Mouse (Mus musculus) MEL (cell line): ENCODE measurements around the gene Prkd2. TPM values are rescaled to one million over a fixed set of nuclear protein-coding genes. Genes with fewer than 3 reads are reported as not detected.

ENCODE experiments used
- DNase-seq: peaks from one replicate; pipeline ENCODE4 v3.0.0; 2011; ENCODE audit warnings: low read depth, low spot score
- H3K27ac ChIP-seq: 2 replicates; pipeline ENCODE4 v1.5.1; 2012; ENCODE audit warnings: low read depth, mild to moderate bottlenecking, control low read depth, low read length, moderate library complexity; ENCODE audit not compliant: control insufficient read depth
- H3K27me3 ChIP-seq, 2 experiments: fragments of 150-350 bp in 1 of 2; sonication (generic) in 1 of 2; 2 replicates each; pipeline ENCODE4 v1.6.1; 2012; ENCODE audit warnings: low read length in 2 of 2, mild to moderate bottlenecking in 2 of 2, improper control_type of control experiment in 1 of 2, moderate library complexity in 1 of 2; ENCODE audit not compliant: insufficient read depth in 2 of 2, control insufficient read depth in 1 of 2
- H3K36me3 ChIP-seq, 2 experiments: 2 replicates each; pipeline ENCODE4 v1.6.1; 2012 to 2014; ENCODE audit warnings: low read length in 2 of 2, improper control_type of control experiment in 1 of 2, inconsistent platforms in 1 of 2, mild to moderate bottlenecking in 1 of 2; ENCODE audit not compliant: insufficient read depth in 2 of 2, control insufficient read depth in 1 of 2
- H3K4me1 ChIP-seq, 2 experiments: fragments of 150-350 bp in 1 of 2; sonication (generic) in 1 of 2; 2 replicates each; pipeline ENCODE4 v1.6.1; 2012; ENCODE audit warnings: low read length in 2 of 2, improper control_type of control experiment in 1 of 2, mild to moderate bottlenecking in 1 of 2; ENCODE audit not compliant: insufficient read depth in 2 of 2, control insufficient read depth in 1 of 2
- H3K4me3 ChIP-seq, 2 experiments: fragments of 150-350 bp in 1 of 2; sonication (generic) in 1 of 2; 2 replicates each; pipeline ENCODE4 v1.5.1; 2012; ENCODE audit warnings: low read depth in 2 of 2, low read length in 2 of 2, mild to moderate bottlenecking in 2 of 2, moderate library complexity in 2 of 2, control low read depth in 1 of 2, improper control_type of control experiment in 1 of 2; ENCODE audit not compliant: control insufficient read depth in 1 of 2, insufficient read depth in 1 of 2
- H3K79me2 ChIP-seq: 2 replicates; pipeline ENCODE4 v1.6.1; 2012; ENCODE audit warnings: mild to moderate bottlenecking, low read length, moderate library complexity; ENCODE audit not compliant: control insufficient read depth, poor library complexity, insufficient read depth
- H3K9ac ChIP-seq: 2 replicates; pipeline ENCODE4 v1.6.1; 2012; ENCODE audit warnings: low read depth, mild to moderate bottlenecking, control low read depth, low read length, moderate library complexity; ENCODE audit not compliant: control insufficient read depth, poor library complexity, severe bottlenecking
- H3K9me3 ChIP-seq: fragments of 150-350 bp; sonication (generic); replicated peaks from 2 replicates; pipeline ENCODE4 v1.6.1; 2012; ENCODE audit warnings: mild to moderate bottlenecking, low read length, improper control_type of control experiment, moderate library complexity; ENCODE audit not compliant: insufficient read depth
- CHD1 ChIP-seq: IDR thresholded peaks from 2 replicates; pipeline ENCODE4 v1.6.1; 2012; ENCODE audit warnings: low read depth, mild to moderate bottlenecking, inconsistent platforms, low read length, improper control_type of control experiment
- CTCF ChIP-seq, 3 experiments: IDR thresholded peaks in 2 of 3; conservative IDR thresholded peaks in 1 of 3; 2 replicates each; pipeline ENCODE4 v1.5.1; 2011 to 2012; ENCODE audit warnings: low read length in 3 of 3, low read depth in 2 of 3, mild to moderate bottlenecking in 2 of 3, improper control_type of control experiment in 1 of 3, inconsistent platforms in 1 of 3, mixed read lengths in 1 of 3, moderate library complexity in 1 of 3; ENCODE audit not compliant: control insufficient read depth in 1 of 3, insufficient read depth in 1 of 3, poor library complexity in 1 of 3, severe bottlenecking in 1 of 3
- E2F4 ChIP-seq: IDR thresholded peaks from 2 replicates; pipeline ENCODE4 v1.6.1; 2011; ENCODE audit warnings: low read depth, low read length, improper control_type of control experiment, borderline replicate concordance
- EP300 ChIP-seq, 2 experiments: IDR thresholded peaks; 2 replicates each; pipeline ENCODE4 v1.6.1; 2011; ENCODE audit warnings: improper control_type of control experiment in 2 of 2, low read length in 2 of 2, low read depth in 1 of 2, mild to moderate bottlenecking in 1 of 2
- GABPA ChIP-seq: IDR thresholded peaks from 2 replicates; pipeline ENCODE4 v1.6.1; 2012; ENCODE audit warnings: low read depth, mild to moderate bottlenecking, inconsistent platforms, low read length, improper control_type of control experiment, moderate library complexity
- JUND ChIP-seq: IDR thresholded peaks from 2 replicates; pipeline ENCODE4 v1.6.1; 2011; ENCODE audit warnings: low read depth, mild to moderate bottlenecking, improper control_type of control experiment, low read length
- KAT2A ChIP-seq: conservative IDR thresholded peaks from 2 replicates; pipeline ENCODE4 v1.6.1; 2012; ENCODE audit warnings: low read depth, low read length, improper control_type of control experiment, inconsistent platforms
- MXI1 ChIP-seq: IDR thresholded peaks from 2 replicates; pipeline ENCODE4 v1.6.1; 2011; ENCODE audit warnings: mild to moderate bottlenecking, low read depth, low read length, improper control_type of control experiment
- MYC ChIP-seq: IDR thresholded peaks from 2 replicates; pipeline ENCODE4 v1.6.1; 2011; ENCODE audit warnings: low read depth, mild to moderate bottlenecking, low read length, improper control_type of control experiment, moderate library complexity
- NELFE ChIP-seq: IDR thresholded peaks from 2 replicates; pipeline ENCODE4 v1.6.1; 2011; ENCODE audit warnings: low read depth, low read length, improper control_type of control experiment
- POLR2A ChIP-seq, 2 experiments: IDR thresholded peaks; 2 replicates each; pipeline ENCODE4 v1.6.1; 2011 to 2012; ENCODE audit warnings: low read length in 2 of 2, mild to moderate bottlenecking in 2 of 2, control low read depth in 1 of 2, improper control_type of control experiment in 1 of 2, low read depth in 1 of 2, moderate library complexity in 1 of 2; ENCODE audit not compliant: control insufficient read depth in 1 of 2, insufficient read depth in 1 of 2, poor library complexity in 1 of 2
- POLR2AphosphoS5 ChIP-seq: IDR thresholded peaks from 2 replicates; pipeline ENCODE4 v1.6.1; 2012; ENCODE audit warnings: low read depth, borderline replicate concordance, mild to moderate bottlenecking, inconsistent platforms, low read length, moderate library complexity, mixed read lengths
- RCOR1 ChIP-seq: IDR thresholded peaks from 2 replicates; pipeline ENCODE4 v1.6.1; 2012; ENCODE audit warnings: low read depth, mild to moderate bottlenecking, inconsistent platforms, low read length, improper control_type of control experiment
- SIN3A ChIP-seq: IDR thresholded peaks from 2 replicates; pipeline ENCODE4 v1.6.1; 2012; ENCODE audit warnings: low read length, improper control_type of control experiment, inconsistent platforms
- SMC3 ChIP-seq: IDR thresholded peaks from 2 replicates; pipeline ENCODE4 v1.6.1; 2011; ENCODE audit warnings: low read depth, low read length, improper control_type of control experiment
- TAL1 ChIP-seq: IDR thresholded peaks from 2 replicates; pipeline ENCODE4 v1.6.1; 2012; ENCODE audit warnings: mild to moderate bottlenecking, inconsistent platforms, low read length, moderate library complexity, mixed read lengths
- TCF12 ChIP-seq: IDR thresholded peaks from 2 replicates; pipeline ENCODE4 v1.6.1; 2014; ENCODE audit warnings: low read depth, mild to moderate bottlenecking, inconsistent platforms, low read length, improper control_type of control experiment, moderate library complexity
- UBTF ChIP-seq: IDR thresholded peaks from 2 replicates; pipeline ENCODE4 v1.6.1; 2012; ENCODE audit warnings: low read depth, mild to moderate bottlenecking, inconsistent platforms, low read length, improper control_type of control experiment, moderate library complexity, borderline replicate concordance; ENCODE audit not compliant: insufficient read depth
- USF2 ChIP-seq, 2 experiments: IDR thresholded peaks; 2 replicates each; pipeline ENCODE4 v1.6.1; 2011 to 2012; ENCODE audit warnings: improper control_type of control experiment in 2 of 2, low read length in 2 of 2, borderline replicate concordance in 1 of 2, inconsistent platforms in 1 of 2, low read depth in 1 of 2, mild to moderate bottlenecking in 1 of 2; ENCODE audit not compliant: insufficient read depth in 1 of 2
- ZC3H11A ChIP-seq: IDR thresholded peaks from 2 replicates; pipeline ENCODE4 v1.6.1; 2012; ENCODE audit warnings: low read depth, mild to moderate bottlenecking, inconsistent platforms, low read length, improper control_type of control experiment
- ZNF384 ChIP-seq: IDR thresholded peaks from 2 replicates; pipeline ENCODE4 v1.6.1; 2012; ENCODE audit warnings: low read depth, mild to moderate bottlenecking, inconsistent platforms, low read length, improper control_type of control experiment
- polyA plus RNA-seq, 2 experiments: library from polyadenylated mRNA; stranded (reverse) in 1 of 2; unstranded in 1 of 2; fragments of >175 nt in 1 of 2; fragments of >200 nt in 1 of 2; gene quantifications; 2 replicates each; pipeline versions ENCODE4 v1.2.1 to v1.2.4; 2012; ENCODE audit warnings: low replicate concordance in 2 of 2, low read depth in 1 of 2; ENCODE audit not compliant: insufficient read length in 2 of 2, insufficient read depth in 1 of 2, missing spikeins in 1 of 2
- total RNA-seq: library from RNA; depleted of rRNA; stranded (reverse); fragments of 300-350 nt; gene quantifications from 2 replicates; pipeline ENCODE4 v1.2.3, GENCODE M21; 2012

Prkd2 gene
- total and polyA plus RNA-seq, 3 experiments = 2.9 to 8.7 TPM; not detected in 1

DNA sequence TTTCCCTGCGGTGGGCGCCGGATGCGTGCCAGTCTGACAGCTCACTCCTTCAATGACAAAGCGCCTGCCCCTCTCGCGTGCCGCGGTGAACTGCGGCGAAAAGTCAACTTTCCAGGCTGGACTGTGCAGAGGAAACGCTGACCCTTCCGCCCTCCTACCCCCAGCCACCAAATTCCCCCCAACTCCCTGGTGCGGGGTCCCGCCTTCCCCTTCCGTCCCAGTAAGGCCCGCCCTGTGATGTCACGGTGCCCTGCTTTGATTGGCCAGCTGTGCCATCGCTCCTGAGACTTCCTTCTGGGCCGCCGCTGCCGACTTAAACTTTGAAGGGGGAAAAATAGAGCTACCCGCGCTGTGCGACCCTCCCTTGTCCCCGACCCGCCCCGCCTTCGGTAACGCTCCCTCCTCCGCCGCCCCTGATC, at the start of gene Prkd2 (continued):
- TF ChIP-seq TCF12 (no peak), CHD1 (no peak), TAL1 (no peak)

DNA sequence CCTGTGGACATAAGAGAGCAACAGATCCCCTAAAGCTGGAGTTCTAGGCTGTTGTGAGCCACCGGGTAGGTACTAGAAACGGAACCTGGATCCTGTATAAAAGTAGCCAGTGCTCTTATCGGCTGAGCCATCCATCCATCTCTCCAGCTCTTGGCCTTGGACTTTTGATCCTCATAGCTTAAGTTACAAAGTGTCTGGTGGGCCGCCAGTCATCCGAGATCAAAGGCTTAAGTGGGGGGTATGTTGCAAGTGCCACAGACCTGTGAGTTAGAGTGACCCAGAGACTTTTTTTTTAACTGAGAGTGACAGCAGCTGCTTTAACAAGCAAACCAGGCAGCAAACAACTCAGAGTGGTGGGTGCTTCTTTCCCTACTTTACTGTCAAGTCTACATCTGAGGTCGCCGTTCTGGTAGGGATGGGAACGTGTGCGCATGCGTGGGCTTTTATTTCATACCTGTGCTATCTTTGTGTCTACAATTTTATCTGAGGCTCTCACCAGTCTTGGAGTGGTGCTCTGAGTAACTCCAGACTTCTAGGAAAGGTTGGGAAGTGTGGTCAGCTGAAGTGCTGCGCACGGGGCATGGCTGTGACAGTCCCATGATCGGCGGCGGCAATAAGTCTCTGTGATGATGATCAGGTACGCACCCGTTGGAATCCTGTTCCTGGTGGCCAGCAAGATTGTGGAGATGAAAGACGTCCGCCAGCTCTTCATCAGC, 49.5 kb upstream of the Prkd2 start:
- peaks cover 0 to 9% of the 10 kb centered on the region in 2 experiments; a peak in 1 of 4 replicates for H3K36me3 ChIP-seq
- no peak overlapping the region for H3K4me3 ChIP-seq
- H3K79me2 ChIP-seq = 0 out of 2 replicates have a peak, but pooled peaks cover 2% of the 10 kb centered on the region
- TF ChIP-seq POLR2A (IDR thresholded peaks at IDR 0.05; ENCODE audit: control insufficient read depth in 1 of 2, insufficient read depth in 1 of 2, low read depth in 1 of 2, low read length in 2 of 2, poor library complexity in 1 of 2) (peak in 1 of 2 experiments; percentile 20; a peak in 1 of 4 replicates), MXI1 (no peak)
- TF ChIP-seq, all 39 proteins: peak for 1
- H3K9ac ChIP-seq = no peak overlapping the region
- DNase-seq = no peak
- no peak overlapping the region for H3K27ac ChIP-seq
- H3K27me3 ChIP-seq = no peaks in the 10 kb centered on the region
- H3K4me1 ChIP-seq = no peaks in the 10 kb centered on the region
- no peaks in the 10 kb centered on the region for H3K9me3 ChIP-seq

DNA sequence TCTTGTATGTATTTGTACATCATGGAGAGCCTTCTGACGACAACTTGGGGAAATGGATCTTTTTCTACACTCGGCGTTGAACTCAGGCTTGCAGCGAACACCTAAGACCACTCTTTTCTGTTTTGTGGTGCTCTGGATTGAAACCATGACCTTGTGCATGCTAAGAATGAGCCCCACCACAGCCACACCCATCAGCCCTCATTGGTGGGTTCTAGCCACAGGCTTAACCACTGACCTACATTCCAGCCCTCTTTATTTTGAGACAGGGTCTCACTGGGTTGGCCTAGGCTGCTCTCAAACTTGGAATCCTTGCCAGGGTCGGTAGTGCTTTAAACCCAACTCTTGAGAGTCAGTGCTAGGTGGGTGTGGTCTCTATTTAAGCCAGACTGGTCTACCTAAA, 47.8 kb upstream of the Prkd2 start:
- no peak overlapping the region for H3K9ac ChIP-seq
- peaks cover 0 to 5% of the 10 kb centered on the region in 2 experiments; a peak in 1 of 4 replicates for H3K36me3 ChIP-seq
- H3K27ac ChIP-seq = no peak overlapping the region
- H3K27me3 ChIP-seq = no peaks in the 10 kb centered on the region
- DNase-seq = no peak
- H3K4me1 ChIP-seq = no peaks in the 10 kb centered on the region
- TF ChIP-seq ZNF384 = no peak
- no peak for TF ChIP-seq POLR2AphosphoS5
- TF ChIP-seq EP300 (IDR thresholded peaks at IDR 0.05; ENCODE audit: low read depth in 1 of 2, low read length in 2 of 2) = no peak
- no peak for TF ChIP-seq POLR2A (IDR thresholded peaks at IDR 0.05; ENCODE audit: control insufficient read depth in 1 of 2, insufficient read depth in 1 of 2, low read depth in 1 of 2, low read length in 2 of 2, poor library complexity in 1 of 2)
- TF ChIP-seq JUND = no peak
- TF ChIP-seq RCOR1 = no peak
- H3K4me3 ChIP-seq = no peak overlapping the region
- 0 out of 2 replicates have a peak, but pooled peaks cover 2% of the 10 kb centered on the region for H3K79me2 ChIP-seq
- no peaks in the 10 kb centered on the region for H3K9me3 ChIP-seq

DNA sequence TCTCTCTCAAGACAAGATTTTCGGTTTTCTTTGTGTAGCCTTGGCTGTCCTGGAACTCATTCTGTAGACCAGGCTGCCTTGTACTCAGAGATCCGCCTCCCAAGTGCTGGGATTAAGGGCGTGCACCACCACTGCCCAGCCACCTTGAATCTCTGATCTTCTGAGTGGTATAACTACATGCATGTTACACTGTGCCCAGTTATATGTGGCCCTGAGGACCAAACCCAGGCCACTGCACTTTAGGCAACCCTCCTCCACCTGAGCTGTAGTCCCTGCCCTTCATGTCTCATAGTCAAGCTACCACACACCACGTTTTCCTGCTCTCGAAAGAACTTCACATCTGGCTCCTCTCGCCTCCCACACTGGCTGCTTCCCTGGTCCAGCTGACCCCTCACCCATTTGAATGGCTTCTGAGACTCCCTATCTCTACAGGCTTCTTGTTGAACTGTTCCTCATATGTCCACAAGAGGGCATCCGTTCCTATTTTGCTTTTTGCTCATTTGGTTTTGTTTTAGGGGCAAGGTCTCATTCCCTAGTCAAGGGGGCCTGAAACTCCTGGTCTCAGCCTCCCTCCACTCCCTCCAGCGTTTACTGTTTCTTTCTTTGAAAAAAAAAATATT, 38.2 kb upstream of the Prkd2 start:
- DNase-seq = peak; percentile 76
- Histone ChIP-seq H3K9me3 (no peaks in the 10 kb centered on the region), H3K27me3 (no peaks in the 10 kb centered on the region), H3K27ac (no peak overlapping the region), H3K36me3 (no peaks in the 10 kb centered on the region), H3K79me2 (no peaks in the 10 kb centered on the region), H3K4me3 (peak overlapping the region; percentile 15 to 63; a peak in 3 of 4 replicates), H3K4me1 (no peaks in the 10 kb centered on the region; a peak in 1 of 4 replicates), H3K9ac (peak overlapping the region; percentile 27)
- TF ChIP-seq SMC3 = peak; percentile 73
- no peak for TF ChIP-seq USF2 (IDR thresholded peaks at IDR 0.05; ENCODE audit: borderline replicate concordance in 1 of 2, insufficient read depth in 1 of 2, low read depth in 1 of 2, low read length in 2 of 2)
- TF ChIP-seq GABPA = no peak
- TF ChIP-seq UBTF = no peak
- no peak for TF ChIP-seq MYC
- TF ChIP-seq MXI1 = 0 out of 2 replicates have a peak, but pooled peaks have one; percentile 16
- TF ChIP-seq ZNF384 = peak; percentile 6; the same call in 1 of the 2 replicates
- no peak for TF ChIP-seq SIN3A
- no peak; the same call in 1 of the 2 replicates for TF ChIP-seq ZC3H11A
- TF ChIP-seq KAT2A = no peak
- TF ChIP-seq CTCF (IDR thresholded peaks at IDR 0.05 in 2 of 3, conservative IDR thresholded peaks at IDR 0.05 in 1 of 3; ENCODE audit: control insufficient read depth in 1 of 3, insufficient read depth in 1 of 3, low read depth in 2 of 3, low read length in 3 of 3, poor library complexity in 1 of 3, severe bottlenecking in 1 of 3) = peak in 2 of 3 experiments; percentile 77 to 78; a peak in 4 of 6 replicates
- TF ChIP-seq NELFE = no peak
- no peak for TF ChIP-seq E2F4
